Mouse (Mus musculus) left cerebral cortex, postnatal 4 days (tissue): ENCODE results near the gene Slc13a3. TPM values are rescaled to one million over a fixed set of nuclear protein-coding genes. Genes with fewer than 3 reads are reported as not detected.
A peak's percentile ranks its signal among the peaks of the same experiment; 100 is the strongest.

ENCODE experiments used
- DNase-seq: peaks from one replicate; pipeline ENCODE4 v3.0.0-alpha.2; 2022
- intact Hi-C: fragments of 180-260 bp; cut with DNase I; formaldehyde crosslinking; loops from one replicate; pipeline ENCODE4 v1.15.1; 2025
- total RNA-seq, 2 experiments: library from RNA; stranded (reverse); gene quantifications; 2 replicates each; pipeline ENCODE4 v1.2.3; 2021

Gene Slc13a3
- total RNA-seq, 2 experiments from 2014 or later, result 13.0 to 14.2 TPM

- intact Hi-C loops, result no loop called here
These were observed 57.2 kb downstream of the Slc13a3 start for GRCm38 (mm10) chr2:165415795-165416194.

GRCm38 (mm10) chr2:165415141-165415721, 57.8 kb downstream of the Slc13a3 start:
- intact Hi-C loops, result no loop called here
- no peak for DNase-seq

More at GRCm38 (mm10) chr2:165415795-165416194, 57.2 kb downstream of the Slc13a3 start:
- DNase-seq, result no peak

- intact Hi-C loops, result no loop called here
These were observed 58.7 kb downstream of the Slc13a3 start for GRCm38 (mm10) chr2:165414321-165414720.

GRCm38 (mm10) chr2:165413884-165414283, 59.1 kb downstream of the Slc13a3 start:
- intact Hi-C loops, result no loop called here
- DNase-seq, result no peak

More at GRCm38 (mm10) chr2:165414321-165414720, 58.7 kb downstream of the Slc13a3 start:
- DNase-seq, result no peak

- intact Hi-C loops, result no loop called here
- peak; percentile 66 for DNase-seq
These were observed 65.2 kb downstream of the Slc13a3 start for GRCm38 (mm10) chr2:165407700-165408301.

- intact Hi-C loops, result no loop called here
- DNase-seq, result no peak
These were observed 67.7 kb downstream of the Slc13a3 start for GRCm38 (mm10) chr2:165405351-165405750.

- intact Hi-C loops, result no loop called here
These were observed 68.1 kb downstream of the Slc13a3 start for GRCm38 (mm10) chr2:165404951-165405350.

GRCm38 (mm10) chr2:165398164-165398785, 74.8 kb downstream of the Slc13a3 start:
- intact Hi-C loops, result no loop called here
- DNase-seq, result no peak

More at GRCm38 (mm10) chr2:165404951-165405350, 68.1 kb downstream of the Slc13a3 start:
- no peak for DNase-seq

GRCm38 (mm10) chr2:165397502-165398163, 75.4 kb downstream of the Slc13a3 start:
- intact Hi-C loops, result no loop called here
- peak; percentile 47 for DNase-seq

GRCm38 (mm10) chr2:165396831-165397501, 76.1 kb downstream of the Slc13a3 start:
- intact Hi-C loops, result no loop called here
- DNase-seq, result no peak

GRCm38 (mm10) chr2:165392156-165392555, 80.9 kb downstream of the Slc13a3 start:
- intact Hi-C loops, result loop anchor here (5.0 kb wide), 1 partner anchor 95 kb away; no protein-coding TSS in a partner anchor

GRCm38 (mm10) chr2:165391561-165391960, 81.5 kb downstream of the Slc13a3 start:
- peak; percentile 57 for DNase-seq
- intact Hi-C loops, result loop anchor here (5.0 kb wide), 1 partner anchor 96 kb away; no protein-coding TSS in a partner anchor

More at GRCm38 (mm10) chr2:165392156-165392555, 80.9 kb downstream of the Slc13a3 start:
- DNase-seq, result no peak

GRCm38 (mm10) chr2:165389299-165389952, 83.6 kb downstream of the Slc13a3 start:
- no peak for DNase-seq
- intact Hi-C loops, result no loop called here

- intact Hi-C loops, result no loop called here
- peak; percentile 98 for DNase-seq
These were observed 85.1 kb downstream of the Slc13a3 start, which contains the start of gene Zfp334 for GRCm38 (mm10) chr2:165387844-165388495. TSS of gene Zfp334 (minus strand) at chr2:165388259.

- DNase-seq, result no peak
- intact Hi-C loops, result no loop called here
These were observed 85.7 kb downstream of the Slc13a3 start for GRCm38 (mm10) chr2:165387370-165387769.

GRCm38 (mm10) chr2:165380050-165380449, 93.0 kb downstream of the Slc13a3 start:
- DNase-seq, result no peak
- intact Hi-C loops, result no loop called here

- no peak for DNase-seq
- intact Hi-C loops, result no loop called here
These were observed 97.0 kb downstream of the Slc13a3 start for GRCm38 (mm10) chr2:165376001-165376400.

GRCm38 (mm10) chr2:165375478-165375877, 97.6 kb downstream of the Slc13a3 start:
- DNase-seq, result no peak
- intact Hi-C loops, result no loop called here

- peak; percentile 28 for DNase-seq
- intact Hi-C loops, result no loop called here
These were observed 102.0 kb downstream of the Slc13a3 start for GRCm38 (mm10) chr2:165371066-165371465.
